Mouse (Mus musculus) hindbrain, embryonic 11.5 days (tissue): Measurements from ENCODE around the gene Tmem268. TPM values are rescaled to one million over a fixed set of nuclear protein-coding genes. Genes with fewer than 3 reads are reported as not detected.
A peak's percentile ranks its signal among the peaks of the same experiment; 100 is the strongest.

Experiments
- ATAC-seq: fragments of 200-750 bp; cut with Nextera tagmentation; 2 replicates; pipeline ENCODE4 v1.8.0; 2017; ENCODE audit warnings: mild to moderate bottlenecking, moderate TSS enrichment, moderate library complexity; ENCODE audit not compliant: low FRiP score
- DNase-seq: peaks from one replicate; pipeline ENCODE4 v3.0.0-alpha.2; 2015; ENCODE audit warnings: low spot score
- H3K27ac ChIP-seq: fragments of 300-500 bp; sonication (generic); 2 replicates; pipeline ENCODE4 v1.5.1; 2014; ENCODE audit warnings: mild to moderate bottlenecking, low read depth, low read length
- H3K27me3 ChIP-seq: fragments of 300-500 bp; sonication (generic); 2 replicates; pipeline ENCODE4 v1.6.1; 2014; ENCODE audit warnings: mild to moderate bottlenecking, low read length, moderate library complexity, mixed read lengths; ENCODE audit not compliant: control insufficient read depth, insufficient read depth
- H3K36me3 ChIP-seq: fragments of 300-500 bp; sonication (generic); 2 replicates; pipeline ENCODE4 v1.6.1; 2014; ENCODE audit warnings: mild to moderate bottlenecking, low read length, moderate library complexity, mixed read lengths; ENCODE audit not compliant: control insufficient read depth, insufficient read depth
- H3K4me1 ChIP-seq: fragments of 300-500 bp; sonication (generic); replicated peaks from 2 replicates; pipeline ENCODE4 v1.6.1; 2014; ENCODE audit warnings: low read length, mixed read lengths; ENCODE audit not compliant: control insufficient read depth, insufficient read depth
- H3K4me2 ChIP-seq: fragments of 300-500 bp; sonication (generic); replicated peaks from 2 replicates; pipeline ENCODE4 v1.6.1; 2014; ENCODE audit warnings: mild to moderate bottlenecking, low read depth, low read length
- H3K4me3 ChIP-seq: fragments of 300-500 bp; sonication (generic); 2 replicates; pipeline ENCODE4 v1.5.1; 2014; ENCODE audit warnings: low read depth, low read length
- H3K9ac ChIP-seq: fragments of 300-500 bp; sonication (generic); 2 replicates; pipeline ENCODE4 v1.6.1; 2014; ENCODE audit warnings: low read depth, low read length
- H3K9me3 ChIP-seq: fragments of 300-500 bp; sonication (generic); 2 replicates; pipeline ENCODE4 v1.6.1; 2016; ENCODE audit warnings: low read length; ENCODE audit not compliant: control insufficient read depth
- WGBS: fragments of 180-500 bp; shearing (Covaris S2); extraction: QIAGEN DNeasy Blood & Tissue Kit; methylation state at CpG from one replicate; pipeline ENCODE4 v1.1.7; 2014; 5-methylcytosine and 5-hydroxymethylcytosine counted together
- polyA plus RNA-seq: library from polyadenylated mRNA; unstranded; fragments of >200 nt; fragmentation: Nextera tagmentation; extraction: Ambion mirVana; gene quantifications from 2 replicates; pipeline ENCODE4 v1.2.1, GENCODE M21; 2014

Gene Tmem268
- 4.7 and 4.8 TPM in 2 replicates for polyA plus RNA-seq

DNA sequence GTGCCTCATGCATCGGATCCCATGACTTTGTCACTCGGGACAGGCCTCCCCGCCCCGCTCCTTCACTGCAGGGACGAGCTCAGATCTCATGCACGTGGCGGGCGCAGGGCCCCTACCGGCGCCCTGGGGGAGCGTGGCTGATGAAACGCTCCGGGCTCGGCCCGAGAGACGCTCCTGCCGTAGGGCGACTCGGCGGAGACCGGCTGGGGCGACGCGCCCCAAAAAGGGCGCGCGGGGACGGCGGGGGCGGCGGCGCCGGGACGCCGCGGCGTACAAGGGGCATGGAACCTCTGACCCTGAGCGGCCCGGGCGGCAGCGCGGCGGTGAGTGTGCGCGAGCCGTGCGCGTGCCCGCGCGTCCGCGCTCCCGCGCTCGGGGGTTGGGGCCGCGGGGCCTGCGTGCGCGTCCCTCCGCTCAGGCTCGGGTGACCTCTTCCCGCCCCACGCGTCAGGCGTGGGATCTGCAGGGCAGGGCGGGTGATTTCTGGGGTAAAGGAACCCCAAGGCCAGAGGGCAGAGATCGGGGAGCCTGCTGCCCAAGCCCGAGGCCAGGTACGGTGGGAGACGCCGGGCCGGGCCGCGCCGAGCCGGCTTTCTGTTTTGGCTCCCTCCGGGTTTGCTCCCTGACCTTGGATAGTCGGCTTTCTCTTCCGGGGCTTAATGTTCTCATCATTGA, at the start of gene Tmem268:
Gene Tmem268, plus strand, starts transcription at position 375 of the 675 bp plus-strand sequence.
- DNase-seq (peak; percentile 86), ATAC-seq (peak; percentile 78)
- no peaks in the 10 kb centered on the region for H3K36me3 ChIP-seq
- no peaks in the 10 kb centered on the region for H3K4me1 ChIP-seq
- H3K9ac ChIP-seq: peak within 1 kb of the TSS; percentile 61
- under 1% methylated on average over 47 of the region's 81 CpGs for WGBS
- H3K4me3 ChIP-seq: peak within 1 kb of the TSS; percentile 48
- peak within 1 kb of the TSS; percentile 61 for H3K4me2 ChIP-seq
- no peaks in the 10 kb centered on the region for H3K9me3 ChIP-seq
- H3K27ac ChIP-seq: no peak within 1 kb of the TSS
- H3K27me3 ChIP-seq: 0 out of 2 replicates have a peak, but pooled peaks cover 2% of the 10 kb centered on the region

DNA sequence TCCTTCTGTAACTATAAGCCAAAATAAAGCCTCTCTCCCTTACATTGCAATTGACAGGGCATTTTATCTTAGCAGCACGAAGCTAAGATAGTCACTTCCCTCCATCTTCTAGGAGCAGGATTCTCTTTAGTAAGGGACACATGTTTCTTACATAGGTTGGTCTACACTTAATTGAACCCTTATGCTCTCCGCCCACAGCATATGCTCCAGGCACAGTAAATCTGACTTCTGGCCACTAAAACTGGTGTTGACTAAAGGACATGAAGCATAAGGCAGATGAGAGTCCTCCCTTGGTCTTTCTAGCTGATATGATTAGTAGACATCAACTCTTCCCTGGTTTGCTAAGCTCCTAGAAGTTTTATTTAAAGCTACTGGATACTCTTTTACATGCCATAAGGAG, 45.7 kb upstream of the Tmem268 start:
- H3K27ac ChIP-seq: no peak overlapping the region

DNA sequence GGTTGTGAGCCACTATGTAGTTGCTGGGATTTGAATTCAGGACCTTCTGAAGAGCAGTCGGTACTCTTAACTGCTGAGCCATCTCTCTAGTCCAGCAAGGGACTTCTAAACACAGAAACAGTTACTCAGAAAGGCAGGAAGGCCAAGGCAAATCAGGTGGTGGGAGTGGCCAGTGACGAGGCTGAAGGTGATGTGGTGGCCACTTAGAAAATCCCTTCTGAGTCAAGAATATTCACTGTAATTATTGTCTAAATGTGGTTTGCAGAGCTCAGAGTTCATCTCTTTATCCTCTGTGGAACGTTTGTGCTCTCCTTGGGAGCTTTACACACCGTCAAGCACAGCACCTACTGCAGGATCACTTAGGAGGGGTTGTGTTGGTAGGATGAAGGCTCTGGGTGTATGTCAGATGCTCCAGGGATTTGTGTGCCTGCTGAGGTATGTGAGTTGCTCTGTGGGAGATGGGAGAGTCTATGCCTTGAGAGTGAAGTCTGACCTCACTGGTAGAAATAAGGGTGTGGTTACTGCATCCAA, 44.1 kb upstream of the Tmem268 start:
- WGBS: 69% methylated on average over 4 of the region's 4 CpGs
- no peaks in the 10 kb centered on the region for H3K27me3 ChIP-seq
- no peak overlapping the region for H3K27ac ChIP-seq
- no peak for ATAC-seq
- H3K36me3 ChIP-seq: no peaks in the 10 kb centered on the region
- no peak overlapping the region for H3K4me2 ChIP-seq
- H3K9me3 ChIP-seq: no peaks in the 10 kb centered on the region
- no peak for DNase-seq
- H3K4me3 ChIP-seq: no peak overlapping the region
- no peak overlapping the region for H3K9ac ChIP-seq
- no peaks in the 10 kb centered on the region for H3K4me1 ChIP-seq

More for the DNA sequence above, 45.7 kb upstream of the Tmem268 start:
- no peaks in the 10 kb centered on the region for H3K4me1 ChIP-seq
- H3K9ac ChIP-seq: no peak overlapping the region
- no peak overlapping the region for H3K4me2 ChIP-seq
- H3K27me3 ChIP-seq: no peaks in the 10 kb centered on the region
- no peak for DNase-seq
- no peak overlapping the region for H3K4me3 ChIP-seq
- no peak for ATAC-seq
- no peaks in the 10 kb centered on the region for H3K36me3 ChIP-seq
- 81% methylated on average over 2 of the region's 2 CpGs for WGBS
- no peaks in the 10 kb centered on the region for H3K9me3 ChIP-seq

DNA sequence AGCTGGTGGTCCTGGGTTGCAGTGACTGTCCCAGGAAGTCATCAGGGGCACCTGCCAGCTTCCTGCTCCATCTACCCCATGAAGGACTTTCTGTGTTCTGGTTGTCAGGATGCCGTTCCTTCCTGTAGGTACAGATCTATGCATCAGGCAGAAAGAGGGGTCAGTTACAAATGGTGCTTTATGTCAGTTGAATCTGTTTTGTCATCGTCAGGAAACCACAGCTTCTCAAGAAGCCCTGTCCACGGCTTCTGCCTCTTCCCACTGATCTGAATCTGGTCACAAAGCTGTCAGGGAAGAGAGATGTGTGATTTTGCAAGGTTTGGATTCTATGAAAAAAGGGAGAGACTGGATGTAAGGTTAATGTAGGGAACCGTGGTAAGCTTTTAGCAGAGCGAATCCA, 43.6 kb upstream of the Tmem268 start:
- H3K9me3 ChIP-seq: no peaks in the 10 kb centered on the region
- no peak for DNase-seq
- H3K27me3 ChIP-seq: no peaks in the 10 kb centered on the region
- H3K27ac ChIP-seq: no peak overlapping the region
- no peaks in the 10 kb centered on the region for H3K36me3 ChIP-seq
- no peak overlapping the region for H3K4me2 ChIP-seq
- ATAC-seq: no peak
- no peak overlapping the region for H3K9ac ChIP-seq
- H3K4me1 ChIP-seq: no peaks in the 10 kb centered on the region
- no peak overlapping the region for H3K4me3 ChIP-seq
- 74% methylated on average over 5 of the region's 5 CpGs for WGBS

- H3K4me1 ChIP-seq: no peaks in the 10 kb centered on the region
- H3K9me3 ChIP-seq: no peaks in the 10 kb centered on the region
- no peaks in the 10 kb centered on the region for H3K27me3 ChIP-seq
- H3K36me3 ChIP-seq: no peaks in the 10 kb centered on the region
- ATAC-seq (no peak), DNase-seq (no peak)
- no peak overlapping the region for H3K4me2 ChIP-seq
- no peak overlapping the region for H3K9ac ChIP-seq
- WGBS: 82% methylated on average over 2 of the region's 2 CpGs
- H3K27ac ChIP-seq: no peak overlapping the region
- H3K4me3 ChIP-seq: no peak overlapping the region
Measured at GRCm38 (mm10) chr4:63521813-63522419, 36.7 kb upstream of the Tmem268 start.

GRCm38 (mm10) chr4:63525514-63525913, 33.1 kb upstream of the Tmem268 start:
- Histone ChIP-seq H3K27ac (no peak overlapping the region), H3K4me2 (no peak overlapping the region), H3K9me3 (no peaks in the 10 kb centered on the region), H3K4me1 (no peaks in the 10 kb centered on the region), H3K27me3 (no peaks in the 10 kb centered on the region), H3K4me3 (no peak overlapping the region), H3K9ac (no peak overlapping the region), H3K36me3 (no peaks in the 10 kb centered on the region)
- 81% methylated on average over 8 of the region's 8 CpGs for WGBS
- DNase-seq (no peak), ATAC-seq (no peak)

GRCm38 (mm10) chr4:63528946-63529345, 29.6 kb upstream of the Tmem268 start:
- Histone ChIP-seq H3K9me3 (no peaks in the 10 kb centered on the region), H3K4me3 (no peak overlapping the region), H3K36me3 (no peaks in the 10 kb centered on the region), H3K27ac (no peak overlapping the region), H3K4me2 (no peak overlapping the region), H3K4me1 (no peaks in the 10 kb centered on the region), H3K9ac (no peak overlapping the region), H3K27me3 (no peaks in the 10 kb centered on the region)
- no peak for ATAC-seq
- no peak for DNase-seq
- WGBS: 82% methylated on average over 6 of the region's 6 CpGs

- WGBS: 85% methylated on average over 7 of the region's 7 CpGs
- H3K9ac ChIP-seq: no peak overlapping the region
- no peak overlapping the region for H3K4me3 ChIP-seq
- ATAC-seq (no peak), DNase-seq (no peak)
- no peaks in the 10 kb centered on the region for H3K9me3 ChIP-seq
- H3K27me3 ChIP-seq: no peaks in the 10 kb centered on the region
- H3K36me3 ChIP-seq: no peaks in the 10 kb centered on the region
- no peak overlapping the region for H3K4me2 ChIP-seq
- H3K4me1 ChIP-seq: no peaks in the 10 kb centered on the region
- no peak overlapping the region for H3K27ac ChIP-seq
Measured at GRCm38 (mm10) chr4:63530409-63530808, 28.2 kb upstream of the Tmem268 start.

DNA sequence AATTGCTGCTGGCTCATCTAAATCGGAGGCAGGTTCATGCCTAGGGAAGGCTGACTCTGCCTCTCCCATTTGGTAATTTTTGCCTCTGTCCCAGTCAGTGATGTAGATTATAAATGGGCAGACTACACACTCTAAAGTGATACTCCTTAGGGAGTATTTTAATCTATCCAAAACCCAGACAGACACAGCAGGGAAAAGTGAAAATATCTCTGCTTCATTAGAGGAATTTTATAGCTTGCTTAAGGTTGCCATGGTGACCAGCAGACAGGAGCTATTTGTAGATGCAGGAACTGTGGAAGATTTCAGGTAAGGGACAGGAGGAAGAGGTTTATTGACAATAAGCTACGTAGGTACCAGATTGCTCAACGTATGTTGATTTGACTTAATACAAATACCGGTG, 21.0 kb upstream of the Tmem268 start:
- H3K4me3 ChIP-seq: no peak overlapping the region
- no peak overlapping the region for H3K4me2 ChIP-seq
- H3K27ac ChIP-seq: no peak overlapping the region
- no peaks in the 10 kb centered on the region for H3K4me1 ChIP-seq
- H3K36me3 ChIP-seq: no peaks in the 10 kb centered on the region
- no peak overlapping the region for H3K9ac ChIP-seq
- WGBS: 91% methylated on average over 4 of the region's 4 CpGs
- no peak for ATAC-seq
- DNase-seq: no peak
- H3K27me3 ChIP-seq: no peaks in the 10 kb centered on the region
- H3K9me3 ChIP-seq: no peaks in the 10 kb centered on the region
